Mouse (Mus musculus): ENCODE measurements around the gene Lrfn5. TPM values are rescaled to one million over a fixed set of nuclear protein-coding genes. Genes with fewer than 3 reads are reported as not detected.

Lrfn5 gene
- polyA plus RNA-seq (2012; rRNA removed) = 0.12 TPM in 1 of 2 replicates, not detected in the other

DNA sequence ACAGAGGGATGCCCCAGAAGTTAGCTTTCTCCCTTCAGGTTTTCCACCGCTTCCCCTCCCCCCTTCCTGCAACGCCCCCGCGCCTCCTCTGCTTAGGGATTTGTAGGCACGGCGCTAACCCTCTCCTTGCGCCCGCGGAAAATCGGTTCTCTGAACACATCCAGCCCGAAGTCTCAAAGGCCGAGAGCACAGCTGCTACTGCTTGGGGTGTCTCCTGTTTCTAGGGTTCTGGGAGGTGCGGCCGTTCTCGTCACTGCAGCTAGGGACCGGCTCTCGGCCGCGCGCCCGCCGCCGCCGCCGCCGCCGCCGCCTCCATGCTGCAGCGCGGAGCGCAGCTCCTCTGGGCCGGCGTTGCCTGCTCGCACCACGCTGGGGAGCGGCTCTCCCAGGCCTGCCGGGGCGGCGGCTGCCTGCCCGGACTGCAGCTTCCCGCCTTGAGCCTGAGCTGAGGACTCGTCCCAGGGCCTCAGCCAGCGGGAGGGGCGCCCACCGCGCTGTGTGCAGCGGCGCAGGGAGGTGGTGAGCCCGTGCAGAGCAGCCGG is at the start of gene Lrfn5:
Lrfn5 (plus strand) TSS at position 322 of the 542 bp plus-strand sequence.
- no peak for DNase-seq (ENCODE audit: low read depth)

DNA sequence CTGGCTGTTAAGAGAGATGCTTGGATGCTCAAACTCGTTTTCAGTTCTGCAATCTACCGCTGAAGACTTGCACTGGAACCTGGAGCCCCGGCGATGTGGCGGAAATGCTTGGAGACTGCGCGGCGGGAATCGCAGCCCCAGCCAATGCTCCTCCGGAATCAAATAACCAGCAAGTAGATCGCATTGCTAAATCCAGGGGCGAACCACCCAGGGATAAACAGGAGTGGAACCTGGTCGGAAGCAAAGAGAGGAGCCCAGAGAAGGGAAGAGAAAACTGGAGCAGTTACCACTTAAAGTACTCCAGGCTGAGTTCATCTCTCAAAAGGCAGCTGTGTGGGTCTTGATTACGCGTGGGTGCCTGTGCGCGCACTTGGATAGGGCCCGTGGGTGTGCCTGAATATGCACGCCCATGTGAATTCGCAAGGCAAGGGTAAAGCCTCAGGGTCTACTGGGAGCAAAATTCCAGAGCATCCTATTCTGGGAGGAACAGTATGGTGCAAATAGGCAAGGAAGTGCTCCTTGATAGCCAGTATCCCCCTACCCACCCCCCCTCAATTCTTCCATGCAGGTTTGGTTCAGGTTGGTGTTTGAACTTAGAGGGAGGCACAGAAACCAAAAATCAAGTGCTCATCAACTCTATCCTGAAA is 1.3 kb upstream of the Lrfn5 start:
- DNase-seq (ENCODE audit: low read depth) = no peak

DNA sequence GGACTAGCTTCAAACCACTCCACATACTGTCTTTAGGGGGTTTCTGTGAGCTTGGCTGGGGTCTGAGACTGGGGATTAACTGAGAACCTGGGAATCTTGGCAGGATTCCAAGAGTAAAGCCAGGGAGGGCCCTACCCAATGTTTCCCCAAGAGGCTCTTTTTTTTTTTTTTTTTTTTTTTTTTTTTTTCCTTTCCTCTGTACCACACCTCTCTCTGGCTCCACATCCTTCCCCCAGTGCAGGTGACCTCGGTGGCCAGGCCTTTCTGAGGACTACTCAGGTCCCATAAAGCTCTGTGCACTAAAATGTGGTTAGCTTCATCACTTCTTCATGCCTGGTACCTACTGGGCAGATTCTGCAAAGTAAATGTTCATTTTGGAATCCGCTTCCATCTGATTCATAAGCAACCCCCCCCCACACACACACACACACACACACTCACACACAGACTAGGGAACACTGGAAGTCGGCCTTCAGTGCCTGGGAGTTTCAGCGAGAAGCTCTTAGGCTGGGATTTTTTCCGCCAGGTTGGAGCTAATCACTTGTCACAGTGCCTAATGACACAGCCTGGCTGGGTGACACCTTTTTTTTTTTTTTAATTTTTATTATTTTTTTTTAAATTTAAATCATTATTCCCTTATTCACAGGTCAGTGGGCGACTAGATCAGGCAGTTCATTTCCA is 662 bp upstream of the Lrfn5 start:
- no peak for DNase-seq (ENCODE audit: low read depth)

GRCm38 (mm10) chr12:61523631-61524182 is 757 bp downstream of the Lrfn5 start:
- no peak for DNase-seq (ENCODE audit: low read depth)

DNA sequence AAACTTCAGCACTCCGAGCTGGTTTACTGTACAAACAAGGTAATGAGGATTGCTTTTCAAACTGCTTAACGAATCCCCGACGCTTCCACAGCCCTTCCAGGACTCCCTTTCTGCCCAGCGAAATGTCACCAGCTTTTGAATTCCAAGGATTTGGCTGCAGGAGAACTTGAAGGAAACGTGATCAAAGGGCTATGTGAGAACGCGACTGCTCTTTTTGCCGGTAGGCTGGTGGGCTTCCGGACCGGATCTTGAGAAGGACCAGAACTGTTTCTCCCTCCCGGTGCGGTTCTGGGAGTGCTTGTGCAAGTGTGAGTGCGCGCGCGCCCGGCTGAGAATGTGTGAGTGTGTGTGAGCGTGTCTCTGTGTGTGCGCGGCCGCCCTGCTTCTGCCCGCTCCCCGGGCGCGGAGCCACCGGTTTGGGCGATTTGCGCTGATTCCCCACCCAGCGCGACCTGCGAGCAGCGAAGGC is 1.3 kb downstream of the Lrfn5 start:
- no peak for DNase-seq (ENCODE audit: low read depth)

DNA sequence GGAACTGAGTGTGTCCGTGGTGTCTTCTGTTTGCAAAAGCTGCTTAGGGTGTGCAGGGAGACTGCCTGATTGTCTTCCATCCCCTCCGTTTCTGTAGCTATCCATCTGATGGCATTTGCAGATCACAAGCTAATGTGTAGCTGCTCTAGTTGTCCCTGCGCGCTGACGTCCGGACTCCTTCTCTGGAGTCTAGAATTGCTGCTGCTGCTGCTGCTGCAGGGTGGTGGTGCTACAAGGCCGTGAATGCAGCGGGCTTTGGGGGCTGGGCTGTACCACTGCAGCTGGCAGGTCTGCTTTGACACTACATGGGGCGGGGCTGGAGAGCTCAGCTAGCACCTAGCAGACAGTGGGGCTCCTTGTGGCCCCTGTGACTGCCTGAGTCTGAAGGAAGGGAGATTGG is 3.2 kb downstream of the Lrfn5 start:
- DNase-seq (ENCODE audit: low read depth) = no peak

DNA sequence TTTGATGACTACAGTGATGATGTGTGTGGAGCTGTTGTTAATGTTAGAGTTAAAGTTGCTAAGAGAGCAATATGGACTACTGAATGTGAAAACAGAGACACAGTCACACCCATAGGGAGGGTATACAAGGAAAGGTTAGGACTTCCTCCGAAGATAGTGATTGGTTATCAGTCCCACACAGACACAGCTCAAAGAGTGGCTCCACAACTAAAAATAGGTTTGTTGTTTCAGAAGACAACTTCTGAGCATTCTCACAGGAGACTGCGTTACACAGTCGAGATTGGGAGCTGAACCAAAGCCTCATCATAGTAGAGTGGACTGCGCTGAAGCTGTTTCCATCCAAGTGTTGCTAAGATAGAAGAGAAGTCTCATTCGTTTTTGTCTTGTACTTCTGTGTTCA is 57.0 kb downstream of the Lrfn5 start:
- no peak for DNase-seq (ENCODE audit: low read depth)

GRCm38 (mm10) chr12:61600305-61600704 is 77.4 kb downstream of the Lrfn5 start:
- DNase-seq (ENCODE audit: low read depth) = no peak

DNA sequence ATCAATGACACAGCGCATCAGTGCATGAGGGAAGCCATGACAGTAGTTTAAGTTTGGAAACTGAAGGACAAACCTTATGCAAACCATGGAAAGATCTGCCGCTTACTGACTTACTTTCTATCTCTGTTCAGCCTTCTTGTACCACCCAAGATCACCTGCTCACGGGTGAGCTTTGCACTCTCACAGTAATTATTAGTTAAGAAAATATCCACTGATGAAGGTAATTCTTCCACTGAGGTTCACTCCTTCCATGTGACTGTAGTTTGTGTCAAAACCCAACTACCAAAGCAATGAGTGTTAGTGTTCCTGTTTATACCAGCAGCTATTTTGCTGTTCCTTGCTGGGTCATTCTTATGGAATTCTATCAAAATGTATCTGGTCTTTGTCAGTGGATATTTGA is 84.9 kb downstream of the Lrfn5 start:
- no peak for DNase-seq (ENCODE audit: low read depth)

DNA sequence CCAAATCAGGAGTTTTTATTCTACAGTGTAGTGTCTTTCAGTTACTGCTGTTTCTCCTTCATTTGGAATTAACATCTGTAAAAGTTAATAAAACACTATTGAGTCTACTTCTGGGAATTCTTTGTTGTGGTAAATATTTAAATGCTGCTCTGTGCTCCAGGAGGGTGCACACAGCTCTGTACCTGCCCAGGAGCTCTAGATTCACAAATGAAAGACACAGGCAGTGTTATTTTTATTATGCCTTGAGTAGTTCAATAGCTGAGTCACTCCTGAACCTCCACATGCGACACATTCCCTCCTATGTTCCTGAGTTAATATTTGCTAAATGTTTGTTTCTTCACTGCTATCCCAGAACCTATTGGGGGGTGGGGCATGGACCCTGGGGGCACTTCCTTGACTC is 87.1 kb downstream of the Lrfn5 start:
- no peak for DNase-seq (ENCODE audit: low read depth)

GRCm38 (mm10) chr12:61624532-61624931 is 101.6 kb downstream of the Lrfn5 start:
- DNase-seq (ENCODE audit: low read depth) = no peak

GRCm38 (mm10) chr12:61654380-61654779 is 131.4 kb downstream of the Lrfn5 start:
- DNase-seq (ENCODE audit: low read depth) = no peak

DNA sequence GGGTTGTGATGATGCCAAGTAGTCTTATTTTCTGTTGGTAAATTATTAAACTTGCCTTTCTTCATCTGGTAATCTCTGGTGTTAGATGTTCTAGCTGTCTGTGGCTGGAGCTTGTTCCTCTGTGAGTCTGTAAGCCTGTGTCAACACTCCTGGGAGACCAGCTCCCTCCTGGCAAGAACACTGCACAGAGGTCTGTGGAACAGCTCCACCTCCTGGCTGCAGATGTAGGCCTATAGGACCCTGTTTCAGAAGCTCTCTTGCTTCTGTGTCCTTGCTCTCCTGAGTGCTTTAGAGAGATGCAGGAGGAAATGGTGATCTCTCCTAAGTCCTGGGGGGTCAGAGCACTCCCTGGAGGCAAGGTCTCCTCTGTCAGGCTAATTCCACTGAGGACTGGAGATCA is 200.2 kb downstream of the Lrfn5 start:
- no peak for DNase-seq (ENCODE audit: low read depth)

DNA sequence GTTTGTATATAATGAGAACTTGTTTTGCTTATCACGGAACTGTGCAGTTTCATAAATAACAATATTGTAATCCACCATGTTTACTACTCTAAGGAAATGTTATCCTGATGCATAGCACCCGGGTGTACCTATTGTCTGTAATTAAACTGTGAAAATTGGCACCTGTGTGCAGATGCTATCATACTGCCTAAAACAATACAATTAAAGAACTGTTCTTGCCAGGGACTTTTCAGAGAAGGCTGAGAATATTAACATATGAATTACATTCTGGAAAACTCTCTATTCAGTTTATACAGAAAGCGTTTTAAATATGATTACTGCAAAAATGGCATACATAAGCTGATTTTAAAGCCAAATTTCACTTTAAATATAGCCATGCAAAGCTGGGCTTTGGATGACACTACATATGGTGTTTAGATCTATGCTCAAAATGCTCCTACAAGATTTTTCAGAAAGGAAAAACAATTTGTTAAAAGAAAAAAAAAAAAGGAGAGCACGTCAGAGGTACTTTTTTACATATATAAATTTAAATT is 284.2 kb downstream of the Lrfn5 start:
- DNase-seq (ENCODE audit: low read depth) = no peak

- DNase-seq (ENCODE audit: low read depth) = no peak
Observed at GRCm38 (mm10) chr12:61823601-61824000, 300.7 kb downstream of the Lrfn5 start.

DNA sequence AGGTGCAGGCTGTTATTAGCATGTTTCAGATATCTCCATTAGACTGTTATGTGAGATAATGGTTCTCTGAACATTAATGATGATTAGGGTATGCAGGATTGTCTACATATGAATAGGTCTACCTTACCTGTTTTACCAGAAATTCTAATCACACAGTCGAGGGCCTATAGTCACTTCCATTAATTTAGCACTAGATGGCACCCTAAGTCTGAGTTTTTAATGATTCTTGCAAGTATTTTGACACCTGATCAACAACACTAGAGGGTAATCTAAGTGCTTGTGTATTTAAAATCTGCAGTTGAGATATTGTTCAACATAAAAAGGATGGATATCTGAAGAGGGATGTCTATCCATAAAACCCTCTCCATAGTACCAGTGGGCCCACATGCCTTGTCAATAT is 303.4 kb downstream of the Lrfn5 start:
- DNase-seq (ENCODE audit: low read depth) = no peak

DNA sequence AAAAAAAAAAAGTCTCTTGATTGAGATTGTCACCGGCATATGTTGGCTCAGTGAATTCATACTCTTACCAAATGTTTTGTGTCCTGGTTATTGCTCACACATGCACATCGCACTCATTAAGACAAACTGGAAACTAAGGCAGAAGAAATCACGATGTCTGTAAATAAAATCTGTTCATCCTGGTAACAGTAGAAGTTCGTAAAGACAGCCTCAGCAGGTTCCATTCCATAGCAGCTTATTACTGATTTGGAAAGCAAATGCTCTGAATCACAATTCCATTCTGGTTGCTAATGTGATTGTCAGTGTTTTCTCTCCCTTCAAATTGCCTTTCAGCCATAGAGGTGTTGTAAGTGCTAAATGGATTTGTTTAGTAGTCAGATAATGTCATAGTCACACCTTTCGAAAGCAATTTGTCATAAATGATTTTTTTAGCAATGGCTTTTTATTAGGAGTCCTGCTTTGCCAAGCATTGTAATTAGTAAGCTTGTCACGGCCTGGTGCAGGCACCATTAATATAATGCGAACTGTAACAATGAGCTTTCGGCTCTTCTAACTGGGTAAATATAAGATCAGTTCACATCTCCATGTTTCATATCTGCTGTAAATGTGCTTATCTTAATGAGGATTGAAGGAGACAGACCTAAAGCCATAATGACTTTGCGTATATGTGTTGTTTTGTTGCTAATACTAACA is 319.8 kb downstream of the Lrfn5 start:
- DNase-seq (ENCODE audit: low read depth) = no peak

DNA sequence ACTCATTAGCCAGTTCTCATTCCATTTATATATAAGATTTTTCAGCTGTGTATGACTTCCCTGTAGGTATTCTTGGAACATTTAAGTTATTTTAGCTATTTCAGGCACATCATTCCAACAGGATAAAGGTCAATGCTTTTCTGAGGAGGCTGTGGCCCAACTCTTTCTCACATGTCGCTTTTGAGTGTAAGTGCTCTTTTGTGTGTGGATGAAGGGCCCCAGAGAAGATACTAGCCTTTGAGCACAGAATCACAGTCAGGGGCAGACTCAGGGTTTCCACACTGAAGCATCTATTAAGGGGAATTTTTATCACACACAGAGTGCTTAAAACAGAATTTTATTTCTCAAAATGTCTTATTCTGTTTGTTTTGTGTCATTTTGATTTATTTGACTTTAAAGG is 331.2 kb downstream of the Lrfn5 start:
- no peak for DNase-seq (ENCODE audit: low read depth)

Measured in gonadal fat pad, adult 2 months (tissue).